Mouse (Mus musculus): ENCODE results near the gene Rsg1. TPM values are rescaled to one million over a fixed set of nuclear protein-coding genes. Genes with fewer than 3 reads are reported as not detected.

The Rsg1 gene
- polyA plus RNA-seq, 1 experiment from 2014 or later, result 8.1 TPM

- Histone ChIP-seq H3K4me3 (ENCODE audit: low read length) (peak overlapping the region; percentile 35), H3K36me3 (ENCODE audit: insufficient read depth, low read length) (no peaks in the 10 kb centered on the region), H3K27me3 (ENCODE audit: insufficient read depth, low read length) (peaks cover 54% of the 10 kb centered on the region), H3K9me3 (ENCODE audit: low read length) (no peaks in the 10 kb centered on the region), H3K4me2 (replicated peaks; ENCODE audit: low read depth, low read length) (peak overlapping the region; percentile 47), H3K27ac (ENCODE audit: low read length) (no peak overlapping the region), H3K9ac (replicated peaks; ENCODE audit: low read length) (no peak overlapping the region; the same call in 1 of the 2 replicates), H3K4me1 (ENCODE audit: insufficient read depth, low read length) (peaks cover 77% of the 10 kb centered on the region)
- ATAC-seq (ENCODE audit: low FRiP score, low TSS enrichment), result no peak
- 46% methylated on average over 5 of the region's 5 CpGs for WGBS
Measured at GRCm38 (mm10) chr4:141243636-141244035, 29.9 kb downstream of the Rsg1 start.

- H3K4me1 ChIP-seq (ENCODE audit: insufficient read depth, low read length), result peaks cover 77% of the 10 kb centered on the region
- H3K36me3 ChIP-seq (ENCODE audit: insufficient read depth, low read length), result no peaks in the 10 kb centered on the region
- H3K9me3 ChIP-seq (ENCODE audit: low read length), result no peaks in the 10 kb centered on the region
- H3K27ac ChIP-seq (ENCODE audit: low read length), result peak overlapping the region; percentile 72
- 62% methylated on average over 5 of the region's 5 CpGs for WGBS
- peak overlapping the region; percentile 44 for H3K9ac ChIP-seq (replicated peaks; ENCODE audit: low read length)
- peaks cover 62% of the 10 kb centered on the region for H3K27me3 ChIP-seq (ENCODE audit: insufficient read depth, low read length)
- H3K4me2 ChIP-seq (replicated peaks; ENCODE audit: low read depth, low read length), result peak overlapping the region; percentile 47
- ATAC-seq (ENCODE audit: low FRiP score, low TSS enrichment), result no peak
- H3K4me3 ChIP-seq (ENCODE audit: low read length), result peak overlapping the region; percentile 6; the same call in 1 of the 2 replicates
Measured at GRCm38 (mm10) chr4:141244401-141244800, 30.6 kb downstream of the Rsg1 start.

- WGBS, result 28% methylated on average over 9 of the region's 9 CpGs
- Histone ChIP-seq H3K4me1 (ENCODE audit: insufficient read depth, low read length) (peaks cover 73% of the 10 kb centered on the region), H3K4me2 (replicated peaks; ENCODE audit: low read depth, low read length) (peak overlapping the region; percentile 47), H3K36me3 (ENCODE audit: insufficient read depth, low read length) (no peaks in the 10 kb centered on the region), H3K27ac (ENCODE audit: low read length) (peak overlapping the region; percentile 72), H3K9ac (replicated peaks; ENCODE audit: low read length) (peak overlapping the region; percentile 44), H3K27me3 (ENCODE audit: insufficient read depth, low read length) (peaks cover 63% of the 10 kb centered on the region), H3K4me3 (ENCODE audit: low read length) (peak overlapping the region; percentile 6), H3K9me3 (ENCODE audit: low read length) (no peaks in the 10 kb centered on the region)
- ATAC-seq (ENCODE audit: low FRiP score, low TSS enrichment), result no peak
Measured at GRCm38 (mm10) chr4:141244931-141245425, 31.2 kb downstream of the Rsg1 start.

GRCm38 (mm10) chr4:141246089-141246997 lies 32.6 kb downstream of the Rsg1 start:
- H3K4me2 ChIP-seq (replicated peaks; ENCODE audit: low read depth, low read length), result peak overlapping the region; percentile 66
- H3K27ac ChIP-seq (ENCODE audit: low read length), result no peak overlapping the region
- ATAC-seq (ENCODE audit: low FRiP score, low TSS enrichment), result no peak
- H3K4me1 ChIP-seq (ENCODE audit: insufficient read depth, low read length), result peaks cover 59% of the 10 kb centered on the region
- H3K9ac ChIP-seq (replicated peaks; ENCODE audit: low read length), result peak overlapping the region; percentile 49; the same call in 1 of the 2 replicates
- H3K27me3 ChIP-seq (ENCODE audit: insufficient read depth, low read length), result peaks cover 60% of the 10 kb centered on the region
- H3K4me3 ChIP-seq (ENCODE audit: low read length), result peak overlapping the region; percentile 50
- H3K9me3 ChIP-seq (ENCODE audit: low read length), result no peaks in the 10 kb centered on the region
- WGBS, result 25% methylated on average over 24 of the region's 24 CpGs
- H3K36me3 ChIP-seq (ENCODE audit: insufficient read depth, low read length), result no peaks in the 10 kb centered on the region

GRCm38 (mm10) chr4:141246998-141247350 lies 33.2 kb downstream of the Rsg1 start:
- 7% methylated on average over 17 of the region's 17 CpGs for WGBS
- Histone ChIP-seq H3K9me3 (ENCODE audit: low read length) (no peaks in the 10 kb centered on the region), H3K27me3 (ENCODE audit: insufficient read depth, low read length) (peaks cover 53% of the 10 kb centered on the region), H3K4me2 (replicated peaks; ENCODE audit: low read depth, low read length) (peak overlapping the region; percentile 66), H3K36me3 (ENCODE audit: insufficient read depth, low read length) (no peaks in the 10 kb centered on the region), H3K9ac (replicated peaks; ENCODE audit: low read length) (peak overlapping the region; percentile 49), H3K4me3 (ENCODE audit: low read length) (peak overlapping the region; percentile 50), H3K27ac (ENCODE audit: low read length) (no peak overlapping the region), H3K4me1 (ENCODE audit: insufficient read depth, low read length) (peaks cover 58% of the 10 kb centered on the region)
- no peak for ATAC-seq (ENCODE audit: low FRiP score, low TSS enrichment)

GRCm38 (mm10) chr4:141247776-141248613 lies 34.2 kb downstream of the Rsg1 start:
- Histone ChIP-seq H3K36me3 (ENCODE audit: insufficient read depth, low read length) (no peaks in the 10 kb centered on the region), H3K9ac (replicated peaks; ENCODE audit: low read length) (peak overlapping the region; percentile 49), H3K4me3 (ENCODE audit: low read length) (peak overlapping the region; percentile 50), H3K27me3 (ENCODE audit: insufficient read depth, low read length) (peaks cover 45% of the 10 kb centered on the region), H3K4me1 (ENCODE audit: insufficient read depth, low read length) (peaks cover 47% of the 10 kb centered on the region), H3K27ac (ENCODE audit: low read length) (no peak overlapping the region), H3K4me2 (replicated peaks; ENCODE audit: low read depth, low read length) (peak overlapping the region; percentile 66), H3K9me3 (ENCODE audit: low read length) (no peaks in the 10 kb centered on the region)
- peak; percentile 67 for ATAC-seq (ENCODE audit: low FRiP score, low TSS enrichment)
- under 1% methylated on average over 47 of the region's 60 CpGs for WGBS

- Histone ChIP-seq H3K9me3 (ENCODE audit: low read length) (no peaks in the 10 kb centered on the region), H3K9ac (replicated peaks; ENCODE audit: low read length) (no peak overlapping the region), H3K4me1 (ENCODE audit: insufficient read depth, low read length) (peaks cover 45% of the 10 kb centered on the region), H3K4me3 (ENCODE audit: low read length) (peak overlapping the region; percentile 50), H3K36me3 (ENCODE audit: insufficient read depth, low read length) (no peaks in the 10 kb centered on the region), H3K27me3 (ENCODE audit: insufficient read depth, low read length) (peaks cover 45% of the 10 kb centered on the region), H3K27ac (ENCODE audit: low read length) (no peak overlapping the region), H3K4me2 (replicated peaks; ENCODE audit: low read depth, low read length) (peak overlapping the region; percentile 66)
- ATAC-seq (ENCODE audit: low FRiP score, low TSS enrichment), result peak; percentile 33
- 8% methylated on average over 11 of the region's 11 CpGs for WGBS
Measured at GRCm38 (mm10) chr4:141248614-141248978, 34.8 kb downstream of the Rsg1 start.

GRCm38 (mm10) chr4:141249383-141249782 lies 35.6 kb downstream of the Rsg1 start:
- no peaks in the 10 kb centered on the region for H3K36me3 ChIP-seq (ENCODE audit: insufficient read depth, low read length)
- no peak for ATAC-seq (ENCODE audit: low FRiP score, low TSS enrichment)
- 70% methylated on average over 11 of the region's 11 CpGs for whole genome bisulfite sequencing
- H3K4me2 ChIP-seq (replicated peaks; ENCODE audit: low read depth, low read length), result no peak overlapping the region
- peaks cover 39% of the 10 kb centered on the region for H3K4me1 ChIP-seq (ENCODE audit: insufficient read depth, low read length)
- H3K9ac ChIP-seq (replicated peaks; ENCODE audit: low read length), result no peak overlapping the region
- peaks cover 45% of the 10 kb centered on the region for H3K27me3 ChIP-seq (ENCODE audit: insufficient read depth, low read length)
- H3K27ac ChIP-seq (ENCODE audit: low read length), result no peak overlapping the region
- H3K9me3 ChIP-seq (ENCODE audit: low read length), result no peaks in the 10 kb centered on the region
- no peak overlapping the region for H3K4me3 ChIP-seq (ENCODE audit: low read length)

GRCm38 (mm10) chr4:141251071-141251470 lies 37.3 kb downstream of the Rsg1 start:
- ATAC-seq (ENCODE audit: low FRiP score, low TSS enrichment), result no peak
- H3K27ac ChIP-seq (ENCODE audit: low read length), result no peak overlapping the region
- 78% methylated on average over 8 of the region's 8 CpGs for WGBS
- H3K4me1 ChIP-seq (ENCODE audit: insufficient read depth, low read length), result peaks cover 30% of the 10 kb centered on the region
- no peak overlapping the region for H3K4me2 ChIP-seq (replicated peaks; ENCODE audit: low read depth, low read length)
- H3K27me3 ChIP-seq (ENCODE audit: insufficient read depth, low read length), result peaks cover 34% of the 10 kb centered on the region
- no peak overlapping the region for H3K4me3 ChIP-seq (ENCODE audit: low read length)
- H3K9ac ChIP-seq (replicated peaks; ENCODE audit: low read length), result no peak overlapping the region
- H3K9me3 ChIP-seq (ENCODE audit: low read length), result no peaks in the 10 kb centered on the region
- no peaks in the 10 kb centered on the region for H3K36me3 ChIP-seq (ENCODE audit: insufficient read depth, low read length)

Data from kidney, embryonic 16.5 days (tissue).